Mouse (Mus musculus): Measurements from ENCODE around the gene Plcz1. TPM values are rescaled to one million over a fixed set of nuclear protein-coding genes. Genes with fewer than 3 reads are reported as not detected.

Plcz1 gene
- polyA plus RNA-seq (2015; fragmentation: Illumina TruSeq; extraction: RNeasy Lipid Tissue Mini Kit (QIAGEN cat#74804); ENCODE audit: low read depth, low replicate concordance) = 0.74 TPM

DNA sequence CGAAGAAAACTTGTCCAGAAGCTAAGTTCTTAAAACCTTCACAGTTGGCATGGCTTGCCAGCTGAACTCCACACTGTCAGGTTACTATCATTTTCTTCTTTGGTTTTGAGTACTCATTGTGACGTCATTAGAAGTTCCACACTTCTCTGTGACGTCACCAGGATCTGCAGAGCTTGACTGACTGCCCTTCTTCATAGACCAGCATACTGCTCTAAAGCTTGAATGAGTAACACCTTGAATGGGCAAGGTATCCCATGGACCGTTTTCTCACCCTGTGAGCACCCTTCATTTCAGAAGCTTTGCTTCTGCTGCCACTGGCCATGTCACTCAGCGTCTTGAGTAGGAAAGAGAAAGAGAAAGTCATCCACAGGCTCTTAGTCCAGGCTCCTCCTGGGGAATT, at the start of gene Plcz1:
TSS of gene Plcz1 (minus strand) at position 101 of the 400 bp plus-strand sequence.

DNA sequence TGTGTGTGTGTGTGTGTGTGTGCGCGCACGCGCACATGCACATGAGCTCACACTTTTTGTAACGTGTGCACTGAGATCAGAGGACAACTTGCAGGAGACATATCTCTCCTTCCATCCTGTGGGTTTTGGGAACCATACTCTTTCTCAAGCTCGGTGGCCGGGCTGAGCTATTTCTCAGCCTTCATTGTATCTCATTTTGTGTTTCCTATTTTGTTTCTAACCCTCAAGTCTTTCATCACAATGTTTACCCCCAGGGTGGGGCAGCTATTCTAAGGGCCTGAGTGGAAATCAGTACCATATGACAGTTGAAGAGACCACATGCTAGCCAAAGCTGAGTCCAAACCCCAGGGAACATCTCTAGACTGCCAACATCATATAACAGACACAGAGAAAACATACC, 305 bp downstream of the Plcz1 start, which contains the start of gene Capza3:
TSS of gene Capza3 (plus strand) at position 301 of the 400 bp plus-strand sequence.

Other genes starting within 250 kb of the Plcz1 start
- gene Capza3, start 205 bp downstream of the Plcz1 start, polyA plus RNA-seq (2015; fragmentation: Illumina TruSeq; extraction: RNeasy Lipid Tissue Mini Kit (QIAGEN cat#74804); ENCODE audit: low read depth, low replicate concordance) = not detected

All from brain, adult 10 weeks (tissue).